Mouse (Mus musculus) MEL (cell line): ENCODE results near the gene Vwf.

Source experiments
- JUND ChIP-seq: IDR thresholded peaks from 2 replicates; pipeline ENCODE4 v1.6.1; 2011; ENCODE audit warnings: low read depth, mild to moderate bottlenecking, improper control_type of control experiment, low read length
- MAFK ChIP-seq: IDR thresholded peaks from 2 replicates; pipeline ENCODE4 v1.6.1; 2011; ENCODE audit warnings: low read depth, mild to moderate bottlenecking, low read length, improper control_type of control experiment, borderline replicate concordance

DNA sequence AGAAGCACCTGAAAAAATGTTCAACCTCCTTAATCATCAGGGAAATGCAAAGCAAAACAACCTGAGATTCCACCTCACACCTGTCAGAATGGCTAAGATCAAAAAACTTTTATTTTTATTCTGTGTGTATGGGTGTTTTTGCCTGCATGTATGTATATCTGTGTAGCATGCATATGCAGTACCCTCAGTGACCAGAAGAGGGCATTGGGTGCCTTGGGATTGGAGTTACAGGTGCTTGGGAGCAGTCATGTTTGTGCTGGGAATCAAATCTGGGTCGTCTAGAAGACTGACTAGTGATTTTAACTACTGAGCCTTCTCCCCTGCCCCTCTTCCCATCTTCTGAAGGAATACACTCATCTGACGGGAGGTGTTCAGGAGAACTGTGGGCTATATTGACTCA, 179.8 kb downstream of the Vwf start:
- no peak for TF ChIP-seq JUND
- no peak for TF ChIP-seq MAFK
